Mouse (Mus musculus): ENCODE results near the gene Nme6. TPM values are rescaled to one million over a fixed set of nuclear protein-coding genes. Genes with fewer than 3 reads are reported as not detected.

Nme6 gene
- polyA plus RNA-seq, 1 experiment, result 41.2 TPM

DNA sequence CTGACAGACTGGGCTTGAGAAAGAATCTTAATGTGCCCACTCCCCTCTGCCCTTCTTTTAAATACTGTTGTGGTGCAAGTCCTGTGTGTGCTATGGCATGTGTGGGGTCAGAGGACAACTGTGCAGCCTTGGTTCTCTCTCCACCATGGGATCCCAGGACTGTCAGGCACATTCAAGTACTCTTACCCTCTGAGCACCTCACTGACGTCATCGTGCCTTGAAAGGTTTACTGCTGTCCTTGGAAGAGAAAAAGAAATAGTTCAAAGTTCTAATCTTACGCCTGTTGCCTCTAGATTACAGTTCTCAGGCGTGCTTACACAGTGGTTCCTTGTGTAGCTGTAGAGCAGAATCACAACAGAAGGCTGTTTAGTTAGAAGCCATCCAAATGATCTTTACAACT lies 53.7 kb downstream of the Nme6 start:
- no peak for TF ChIP-seq POLR2A (IDR thresholded peaks at IDR 0.05; ENCODE audit: insufficient read depth, low read length)
- TF ChIP-seq CTCF (IDR thresholded peaks at IDR 0.05; ENCODE audit: low read depth, low read length), result no peak
- no peak for TF ChIP-seq EP300 (IDR thresholded peaks at IDR 0.05; ENCODE audit: insufficient read depth, low read depth, low read length)
- Histone ChIP-seq H3K9me3 (replicated peaks; ENCODE audit: control insufficient read depth, insufficient read depth, low read length, poor library complexity, severe bottlenecking) (no peaks in the 10 kb centered on the region), H3K9ac (ENCODE audit: low read depth, poor library complexity, severe bottlenecking) (no peak overlapping the region), H3K4me3 (ENCODE audit: low read depth, low read length) (no peak overlapping the region), H3K27ac (ENCODE audit: insufficient read depth, low read length) (no peak overlapping the region), H3K36me3 (ENCODE audit: control insufficient read depth, insufficient read depth, low read length, poor library complexity, severe bottlenecking) (peaks cover 98% of the 10 kb centered on the region), H3K27me3 (ENCODE audit: control insufficient read depth, insufficient read depth, low read length, poor library complexity, severe bottlenecking) (no peaks in the 10 kb centered on the region), H3K4me1 (ENCODE audit: control insufficient read depth, insufficient read depth, low read length) (peaks cover 1% of the 10 kb centered on the region)

DNA sequence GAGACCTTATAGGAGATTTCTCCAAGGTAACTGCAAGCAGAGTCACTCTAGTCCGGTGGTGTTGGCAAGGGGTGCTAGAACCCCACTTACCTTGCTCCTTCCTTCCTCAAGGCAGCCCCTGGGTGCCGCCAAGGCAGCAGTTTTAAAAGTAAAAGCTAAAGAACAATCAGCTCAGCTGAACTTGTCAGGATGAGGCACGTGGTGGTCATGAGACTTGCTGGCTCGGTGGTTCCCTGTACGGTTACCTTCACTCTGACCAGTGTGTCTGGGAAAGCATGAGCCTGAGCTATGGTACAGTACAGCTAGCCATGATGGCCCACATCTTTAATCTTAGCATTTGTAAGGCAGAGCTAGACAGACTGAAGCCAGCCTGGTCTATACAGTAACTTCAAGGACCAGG lies 54.8 kb downstream of the Nme6 start:
- peaks cover 98% of the 10 kb centered on the region for H3K36me3 ChIP-seq (ENCODE audit: control insufficient read depth, insufficient read depth, low read length, poor library complexity, severe bottlenecking)
- TF ChIP-seq EP300 (IDR thresholded peaks at IDR 0.05; ENCODE audit: insufficient read depth, low read depth, low read length), result no peak
- no peak for TF ChIP-seq POLR2A (IDR thresholded peaks at IDR 0.05; ENCODE audit: insufficient read depth, low read length)
- no peak for TF ChIP-seq CTCF (IDR thresholded peaks at IDR 0.05; ENCODE audit: low read depth, low read length)
- H3K4me3 ChIP-seq (ENCODE audit: low read depth, low read length), result no peak overlapping the region

GRCm38 (mm10) chr9:109891501-109891900 lies 59.0 kb downstream of the Nme6 start:
- no peak overlapping the region for H3K27ac ChIP-seq (ENCODE audit: insufficient read depth, low read length)
- H3K4me1 ChIP-seq (ENCODE audit: control insufficient read depth, insufficient read depth, low read length), result peaks cover 2% of the 10 kb centered on the region
- no peak overlapping the region for H3K4me3 ChIP-seq (ENCODE audit: low read depth, low read length)
- TF ChIP-seq EP300 (IDR thresholded peaks at IDR 0.05; ENCODE audit: insufficient read depth, low read depth, low read length) (no peak), POLR2A (IDR thresholded peaks at IDR 0.05; ENCODE audit: insufficient read depth, low read length) (no peak), CTCF (IDR thresholded peaks at IDR 0.05; ENCODE audit: low read depth, low read length) (no peak)
- peaks cover 73% of the 10 kb centered on the region for H3K36me3 ChIP-seq (ENCODE audit: control insufficient read depth, insufficient read depth, low read length, poor library complexity, severe bottlenecking)
- H3K27me3 ChIP-seq (ENCODE audit: control insufficient read depth, insufficient read depth, low read length, poor library complexity, severe bottlenecking), result no peaks in the 10 kb centered on the region
- H3K9me3 ChIP-seq (replicated peaks; ENCODE audit: control insufficient read depth, insufficient read depth, low read length, poor library complexity, severe bottlenecking), result no peaks in the 10 kb centered on the region
- no peak overlapping the region for H3K9ac ChIP-seq (ENCODE audit: low read depth, poor library complexity, severe bottlenecking)

More for the DNA sequence above, 54.8 kb downstream of the Nme6 start:
- no peaks in the 10 kb centered on the region for H3K27me3 ChIP-seq (ENCODE audit: control insufficient read depth, insufficient read depth, low read length, poor library complexity, severe bottlenecking)
- H3K9ac ChIP-seq (ENCODE audit: low read depth, poor library complexity, severe bottlenecking), result no peak overlapping the region
- H3K4me1 ChIP-seq (ENCODE audit: control insufficient read depth, insufficient read depth, low read length), result peaks cover 1% of the 10 kb centered on the region
- no peak overlapping the region for H3K27ac ChIP-seq (ENCODE audit: insufficient read depth, low read length)
- H3K9me3 ChIP-seq (replicated peaks; ENCODE audit: control insufficient read depth, insufficient read depth, low read length, poor library complexity, severe bottlenecking), result no peaks in the 10 kb centered on the region

Other genes starting within 250 kb of the Nme6 start
- gene Fbxw24, start 206.7 kb upstream of the Nme6 start, polyA plus RNA-seq (2011; ENCODE audit: insufficient read depth, insufficient read length, low read depth, missing spikeins), result not detected in 2 replicates
- not detected in 2 replicates for gene Fbxw25, start 168.1 kb upstream of the Nme6 start, polyA plus RNA-seq (2011; ENCODE audit: insufficient read depth, insufficient read length, low read depth, missing spikeins)
- not detected in 2 replicates for gene Fbxw18, start 130.0 kb upstream of the Nme6 start, polyA plus RNA-seq (2011; ENCODE audit: insufficient read depth, insufficient read length, low read depth, missing spikeins)
- not detected in 2 replicates for gene Fbxw26, start 86.7 kb upstream of the Nme6 start, polyA plus RNA-seq (2011; ENCODE audit: insufficient read depth, insufficient read length, low read depth, missing spikeins)
- gene Fbxw27, start 42.1 kb upstream of the Nme6 start, polyA plus RNA-seq (2011; ENCODE audit: insufficient read depth, insufficient read length, low read depth, missing spikeins), result not detected in 2 replicates
- not detected in 2 replicates for gene Spink8, start 20.5 kb upstream of the Nme6 start, polyA plus RNA-seq (2011; ENCODE audit: insufficient read depth, insufficient read length, low read depth, missing spikeins)
- not detected in 2 replicates for gene Camp, start 16.9 kb downstream of the Nme6 start, polyA plus RNA-seq (2011; ENCODE audit: insufficient read depth, insufficient read length, low read depth, missing spikeins)
- 74.3 and 75.6 TPM in 2 replicates for gene Cdc25a, start 42.8 kb downstream of the Nme6 start, polyA plus RNA-seq (2011; ENCODE audit: insufficient read depth, insufficient read length, low read depth, missing spikeins)
- 161 and 185 TPM in 2 replicates for gene Map4, start 98.7 kb downstream of the Nme6 start, polyA plus RNA-seq (2011; ENCODE audit: insufficient read depth, insufficient read length, low read depth, missing spikeins)

All from ES-Bruce4 (cell line).